Mouse (Mus musculus) olfactory bulb, adult 2 months (tissue): ENCODE results near the gene Kcnj4. TPM values are rescaled to one million over a fixed set of nuclear protein-coding genes. Genes with fewer than 3 reads are reported as not detected.

ENCODE experiments used
- H3K27ac ChIP-seq: fragments of 200-500 bp; 2 replicates; pipeline ENCODE4 v1.5.1; 2012; ENCODE audit warnings: low read depth, low read length; ENCODE audit not compliant: insufficient read depth
- H3K4me1 ChIP-seq: fragments of 200-500 bp; 2 replicates; pipeline ENCODE4 v1.6.1; 2012; ENCODE audit warnings: low read length; ENCODE audit not compliant: control insufficient read depth, insufficient read depth
- H3K4me3 ChIP-seq: fragments of 200-500 bp; 2 replicates; pipeline ENCODE4 v1.5.1; 2012; ENCODE audit warnings: mild to moderate bottlenecking, low read depth, low read length, moderate library complexity; ENCODE audit not compliant: insufficient read depth
- CTCF ChIP-seq: fragments of 200-500 bp; IDR thresholded peaks from 2 replicates; pipeline ENCODE4 v1.5.1; 2012; ENCODE audit warnings: low read depth, mild to moderate bottlenecking, low read length, moderate library complexity; ENCODE audit not compliant: insufficient read depth
- POLR2A ChIP-seq: fragments of 200-500 bp; IDR thresholded peaks from 2 replicates; pipeline ENCODE4 v1.6.1; 2012; ENCODE audit warnings: mild to moderate bottlenecking, low read depth, low read length, moderate library complexity; ENCODE audit not compliant: insufficient read depth
- WGBS: fragments of 180-500 bp; shearing (Covaris S2); methylation state at CpG from one replicate; pipeline ENCODE4 v1.1.7; 2018; 5-methylcytosine and 5-hydroxymethylcytosine counted together
- polyA plus RNA-seq: library from polyadenylated mRNA; stranded (reverse); fragments of >200 nt; gene quantifications from 2 replicates; pipeline ENCODE4 v1.2.4, GENCODE M21; 2012; ENCODE audit warnings: low replicate concordance; ENCODE audit not compliant: missing spikeins, insufficient read depth, insufficient read length

Kcnj4 gene
- polyA plus RNA-seq, 1 experiment = 142 TPM

DNA sequence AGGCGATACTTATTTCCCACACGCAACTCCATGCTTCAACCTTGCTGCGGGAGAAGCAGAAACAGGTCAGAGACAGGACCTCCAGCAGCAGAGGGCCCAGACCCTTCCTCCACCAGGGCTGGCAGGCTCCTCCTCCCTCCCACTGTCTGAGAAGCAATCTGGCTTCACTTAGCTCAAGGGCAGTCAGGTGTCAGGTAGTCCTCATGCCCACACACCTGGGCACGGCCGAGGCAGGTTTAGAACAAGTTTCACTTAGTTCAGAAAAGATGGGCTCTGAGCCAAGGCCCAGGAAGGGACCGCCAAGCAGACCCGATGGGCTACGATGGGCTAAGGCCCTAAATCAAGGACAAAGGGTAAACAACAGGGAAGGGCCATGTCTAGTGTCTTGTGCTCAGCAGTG lies 66.2 kb downstream of the Kcnj4 start:
- TF ChIP-seq CTCF (no peak), POLR2A (no peak)
- 55% methylated on average over 8 of the region's 8 CpGs for WGBS
- no peak overlapping the region for H3K4me3 ChIP-seq
- peaks cover 74% of the 10 kb centered on the region for H3K4me1 ChIP-seq
- no peak overlapping the region for H3K27ac ChIP-seq

- H3K4me3 ChIP-seq = no peak overlapping the region
- WGBS = 61% methylated on average over 6 of the region's 6 CpGs
- H3K27ac ChIP-seq = no peak overlapping the region
- peaks cover 70% of the 10 kb centered on the region for H3K4me1 ChIP-seq
- TF ChIP-seq CTCF = no peak
- TF ChIP-seq POLR2A = no peak
These were observed 66.7 kb downstream of the Kcnj4 start for GRCm38 (mm10) chr15:79438209-79438810.

- Histone ChIP-seq H3K4me3 (no peak overlapping the region), H3K4me1 (peaks cover 68% of the 10 kb centered on the region), H3K27ac (no peak overlapping the region)
- no peak for TF ChIP-seq POLR2A
- TF ChIP-seq CTCF = no peak
- WGBS = 83% methylated on average over 12 of the region's 12 CpGs
These were observed 67.4 kb downstream of the Kcnj4 start for GRCm38 (mm10) chr15:79437541-79438208.

DNA sequence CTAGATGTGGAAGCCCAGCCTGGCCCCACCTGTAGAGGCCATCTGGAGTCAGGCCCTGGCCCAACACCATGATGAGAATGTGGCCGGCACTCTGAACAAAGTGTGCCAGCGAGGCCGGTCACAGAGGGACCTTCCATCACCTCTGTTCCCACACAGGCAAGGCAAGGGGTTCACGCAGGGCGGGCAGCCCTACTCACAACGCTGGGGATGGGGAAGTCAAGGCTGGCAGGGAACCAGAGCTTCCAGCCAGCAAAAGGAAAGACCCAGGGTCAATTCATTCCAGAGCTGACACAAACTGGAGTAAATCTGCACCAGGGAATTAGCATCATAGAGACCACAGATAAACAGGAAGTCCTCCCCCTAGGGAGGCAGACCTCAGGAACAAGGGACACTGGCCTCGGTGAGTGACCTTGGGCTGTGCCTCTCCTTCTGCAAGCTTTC lies 68.5 kb downstream of the Kcnj4 start:
- 26% methylated on average over 7 of the region's 7 CpGs for WGBS
- peaks cover 68% of the 10 kb centered on the region for H3K4me1 ChIP-seq

DNA sequence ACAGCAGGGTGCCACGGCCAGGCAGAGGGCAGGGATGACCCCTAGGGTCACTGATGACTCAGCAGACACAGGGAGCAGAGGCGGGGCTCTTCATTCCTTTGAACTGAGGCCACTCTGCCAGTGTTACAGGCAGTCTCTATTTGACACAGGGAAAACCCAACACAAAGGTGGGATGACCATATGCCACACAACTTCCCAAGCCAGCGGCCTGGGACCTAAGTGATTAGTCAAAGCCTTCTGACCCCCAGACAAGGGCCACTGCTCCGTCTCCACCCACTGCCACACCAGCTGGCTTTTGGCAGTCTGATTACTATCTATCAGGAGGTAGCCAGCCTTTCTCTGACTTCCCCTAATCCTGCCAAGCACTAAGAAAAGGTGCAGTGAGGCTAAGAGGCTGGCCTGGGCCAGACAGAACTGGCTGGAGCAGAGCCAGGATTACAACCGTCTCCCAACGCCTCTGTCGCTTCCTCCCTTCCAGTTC lies 69.8 kb downstream of the Kcnj4 start:
- no peak overlapping the region for H3K27ac ChIP-seq
- H3K4me3 ChIP-seq = no peak overlapping the region
- WGBS = 41% methylated on average over 7 of the region's 7 CpGs
- TF ChIP-seq POLR2A = no peak
- no peak for TF ChIP-seq CTCF
- H3K4me1 ChIP-seq = peaks cover 71% of the 10 kb centered on the region

More for the DNA sequence above, 68.5 kb downstream of the Kcnj4 start:
- TF ChIP-seq POLR2A (no peak), CTCF (no peak)
- no peak overlapping the region; the same call in 1 of the 2 replicates for H3K27ac ChIP-seq
- no peak overlapping the region for H3K4me3 ChIP-seq

Other genes starting within 250 kb of the Kcnj4 start
- not detected in 2 replicates for gene Baiap2l2, start 219.7 kb downstream of the Kcnj4 start, polyA plus RNA-seq
- not detected in 2 replicates for gene Pla2g6, start 176.9 kb downstream of the Kcnj4 start, polyA plus RNA-seq
- gene Maff, start 158.6 kb downstream of the Kcnj4 start, polyA plus RNA-seq = not detected in 2 replicates
- gene Tmem184b, start 101.7 kb downstream of the Kcnj4 start, polyA plus RNA-seq = not detected in 2 replicates
- not detected in 2 replicates for gene Csnk1e, start 49.7 kb downstream of the Kcnj4 start, polyA plus RNA-seq
- not detected in 2 replicates for gene Kdelr3, start 11.2 kb upstream of the Kcnj4 start, polyA plus RNA-seq
- 399 and 583 TPM in 2 replicates for gene Ddx17, start 41.5 kb upstream of the Kcnj4 start, polyA plus RNA-seq
- gene Dmc1, start 99.9 kb upstream of the Kcnj4 start, polyA plus RNA-seq = not detected in 2 replicates
- gene Fam227a, start 153.7 kb upstream of the Kcnj4 start, polyA plus RNA-seq = not detected in 2 replicates
- not detected in 2 replicates for gene Cby1, start 154.0 kb upstream of the Kcnj4 start, polyA plus RNA-seq
- not detected in 2 replicates for gene Tomm22, start 165.6 kb upstream of the Kcnj4 start, polyA plus RNA-seq
- not detected in 2 replicates for gene Josd1, start 182.7 kb upstream of the Kcnj4 start, polyA plus RNA-seq
- gene Gtpbp1, start 185.6 kb upstream of the Kcnj4 start, polyA plus RNA-seq = not detected in 2 replicates
- 247 TPM in 1 of 2 replicates, not detected in the other for gene Sun2, start 237.3 kb upstream of the Kcnj4 start, polyA plus RNA-seq